Mouse (Mus musculus): Measurements from ENCODE around the gene Slc36a2. TPM values are rescaled to one million over a fixed set of nuclear protein-coding genes. Genes with fewer than 3 reads are reported as not detected.
A peak's percentile ranks its signal among the peaks of the same experiment; 100 is the strongest.

Slc36a2 gene
- polyA plus RNA-seq, 1 experiment, result 0.03 TPM

DNA sequence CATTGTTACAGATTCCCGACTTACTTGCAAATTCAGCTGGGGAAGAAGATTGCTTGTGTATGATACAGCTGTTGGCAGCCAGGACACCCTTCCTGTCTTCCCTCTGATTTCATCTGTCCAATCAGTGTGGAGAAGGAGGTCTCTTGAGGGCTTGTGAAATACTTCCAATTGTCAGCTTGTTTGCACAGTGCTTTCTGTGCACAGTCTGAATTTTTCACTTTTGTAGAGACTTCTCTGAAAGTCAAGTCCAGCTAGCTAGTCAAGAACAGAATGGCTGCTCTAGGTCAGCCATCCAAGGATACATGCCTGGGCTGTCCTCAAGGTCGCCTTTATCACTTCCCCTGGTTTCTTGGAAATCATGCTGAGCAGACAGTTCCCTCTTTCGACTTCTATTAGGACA is 30.1 kb upstream of the Slc36a2 start:
- TF ChIP-seq GATA1 (IDR thresholded peaks at IDR 0.05; ENCODE audit: low read length) (no peak), TAL1 (IDR thresholded peaks at IDR 0.05; ENCODE audit: low read length) (no peak)
- no peak overlapping the region for H3K4me3 ChIP-seq (replicated peaks)
- H3K36me3 ChIP-seq (ENCODE audit: control insufficient read depth), result peaks cover 25% of the 10 kb centered on the region
- H3K9me3 ChIP-seq (ENCODE audit: control insufficient read depth, low read length), result no peaks in the 10 kb centered on the region
- H3K4me1 ChIP-seq (ENCODE audit: control insufficient read depth), result peaks cover 2% of the 10 kb centered on the region; the same call in 1 of the 2 replicates
- no peaks in the 10 kb centered on the region for H3K27me3 ChIP-seq (ENCODE audit: control insufficient read depth)

DNA sequence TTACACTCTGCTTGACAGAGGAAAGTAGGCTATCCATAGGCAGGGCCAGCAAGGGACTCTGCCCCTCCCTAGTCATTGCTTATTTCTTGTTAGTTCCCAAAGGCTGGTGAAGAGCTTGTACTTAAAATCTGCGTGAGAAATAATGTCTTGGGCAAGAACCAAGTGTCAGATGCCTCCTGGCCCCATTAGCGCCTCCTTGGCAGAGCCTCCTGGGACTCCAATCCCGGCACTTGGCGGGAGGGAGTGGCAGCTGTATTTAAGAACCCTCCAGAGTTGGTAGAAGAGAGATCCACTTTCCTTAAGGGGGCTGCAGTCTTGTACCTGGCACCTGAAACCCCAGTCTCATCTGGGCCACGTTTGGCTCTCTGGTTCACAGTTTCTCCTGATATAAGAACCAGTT is 29.3 kb upstream of the Slc36a2 start:
- H3K36me3 ChIP-seq (ENCODE audit: control insufficient read depth), result peaks cover 18% of the 10 kb centered on the region
- H3K4me1 ChIP-seq (ENCODE audit: control insufficient read depth), result peaks cover 2% of the 10 kb centered on the region; the same call in 1 of the 2 replicates
- H3K4me3 ChIP-seq (replicated peaks), result no peak overlapping the region
- no peaks in the 10 kb centered on the region for H3K9me3 ChIP-seq (ENCODE audit: control insufficient read depth, low read length)
- H3K27me3 ChIP-seq (ENCODE audit: control insufficient read depth), result no peaks in the 10 kb centered on the region
- TF ChIP-seq TAL1 (IDR thresholded peaks at IDR 0.05; ENCODE audit: low read length) (no peak), GATA1 (IDR thresholded peaks at IDR 0.05; ENCODE audit: low read length) (no peak)

DNA sequence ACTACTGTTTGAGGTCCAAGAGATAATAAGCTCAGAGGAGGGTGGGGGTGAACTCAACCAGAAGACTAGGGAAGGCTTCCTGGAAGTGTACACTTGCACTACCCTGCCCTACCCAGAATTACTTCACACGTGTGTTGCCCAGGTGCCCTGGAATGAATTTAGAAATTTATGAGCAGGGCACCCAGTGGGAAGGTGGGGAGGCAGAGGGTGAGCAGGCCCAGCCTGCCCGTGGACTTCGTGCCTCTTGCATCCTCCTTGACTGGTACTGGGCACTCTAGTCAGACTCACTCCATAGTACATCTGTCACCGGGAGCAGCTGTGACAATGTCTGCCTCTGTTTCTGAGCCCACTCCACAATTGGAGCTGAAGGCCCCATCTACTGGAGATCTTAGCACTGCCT is 28.6 kb upstream of the Slc36a2 start:
- Histone ChIP-seq H3K4me1 (ENCODE audit: control insufficient read depth) (peaks cover 2% of the 10 kb centered on the region; the same call in 1 of the 2 replicates), H3K27me3 (ENCODE audit: control insufficient read depth) (no peaks in the 10 kb centered on the region), H3K36me3 (ENCODE audit: control insufficient read depth) (peaks cover 12% of the 10 kb centered on the region; the same call in 1 of the 2 replicates), H3K9me3 (ENCODE audit: control insufficient read depth, low read length) (no peaks in the 10 kb centered on the region), H3K4me3 (replicated peaks) (no peak overlapping the region)
- no peak for TF ChIP-seq GATA1 (IDR thresholded peaks at IDR 0.05; ENCODE audit: low read length)
- no peak for TF ChIP-seq TAL1 (IDR thresholded peaks at IDR 0.05; ENCODE audit: low read length)

DNA sequence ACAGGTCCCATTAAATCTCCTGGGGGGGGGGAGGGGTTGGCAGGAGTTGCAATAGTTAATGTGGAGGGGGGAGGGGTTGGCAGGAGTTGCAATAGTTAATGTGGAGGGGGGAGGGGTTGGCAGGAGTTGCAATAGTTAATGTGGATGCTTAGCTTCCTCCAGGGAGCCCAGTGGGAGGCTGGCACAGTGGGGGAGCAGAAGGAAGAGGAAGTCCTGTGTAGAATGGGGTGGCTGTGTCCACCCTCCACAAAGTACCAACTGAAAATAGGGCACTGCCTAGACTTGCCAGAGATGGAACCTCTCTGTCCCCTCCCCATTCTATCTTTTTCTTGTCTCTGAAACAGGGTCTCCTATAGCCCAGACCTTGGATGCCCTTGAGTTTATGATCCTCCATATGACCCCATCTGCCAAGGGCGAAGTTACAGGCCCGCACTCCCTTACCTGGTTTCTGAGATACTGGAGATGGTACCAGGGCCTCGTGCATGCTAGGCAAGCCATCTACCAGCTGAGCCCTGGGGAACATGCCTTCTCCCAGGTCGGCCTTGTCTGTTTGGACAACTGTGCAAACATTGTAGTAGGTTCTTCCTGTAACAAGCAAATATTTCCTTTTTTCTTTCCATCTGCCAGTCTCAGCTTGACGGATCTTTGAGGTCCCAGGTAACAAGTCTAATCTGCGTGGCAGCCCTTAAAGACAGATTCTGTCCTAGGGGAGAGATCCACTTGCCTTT is 24.9 kb upstream of the Slc36a2 start:
- no peaks in the 10 kb centered on the region for H3K27me3 ChIP-seq (ENCODE audit: control insufficient read depth)
- TF ChIP-seq GATA1 (IDR thresholded peaks at IDR 0.05; ENCODE audit: low read length) (no peak), TAL1 (IDR thresholded peaks at IDR 0.05; ENCODE audit: low read length) (no peak)
- H3K4me1 ChIP-seq (ENCODE audit: control insufficient read depth), result peaks cover 4% of the 10 kb centered on the region
- no peaks in the 10 kb centered on the region for H3K9me3 ChIP-seq (ENCODE audit: control insufficient read depth, low read length)
- no peak overlapping the region for H3K4me3 ChIP-seq (replicated peaks)
- peaks cover 4% of the 10 kb centered on the region; the same call in 1 of the 2 replicates for H3K36me3 ChIP-seq (ENCODE audit: control insufficient read depth)

DNA sequence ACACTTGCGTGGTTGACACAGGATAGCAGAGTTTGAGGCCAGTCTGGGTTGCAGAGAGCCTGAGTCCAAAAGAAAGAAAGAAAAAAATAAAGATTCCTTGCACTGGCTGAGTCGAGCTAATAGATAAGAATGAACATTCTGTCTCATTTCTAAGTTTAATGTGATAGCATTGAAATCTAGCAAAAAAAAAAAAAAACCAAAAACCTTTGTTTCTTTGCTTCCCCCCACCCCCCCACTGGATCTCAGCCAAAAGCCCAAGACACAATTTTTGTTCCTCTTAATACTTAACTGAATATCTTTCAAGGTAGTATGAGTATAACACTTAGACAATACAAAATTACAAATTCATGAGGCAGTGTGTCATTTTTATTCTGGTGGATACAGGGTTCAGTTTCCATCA is 24.2 kb upstream of the Slc36a2 start:
- TF ChIP-seq GATA1 (IDR thresholded peaks at IDR 0.05; ENCODE audit: low read length) (no peak), TAL1 (IDR thresholded peaks at IDR 0.05; ENCODE audit: low read length) (no peak)
- no peaks in the 10 kb centered on the region for H3K9me3 ChIP-seq (ENCODE audit: control insufficient read depth, low read length)
- peaks cover 10% of the 10 kb centered on the region for H3K4me1 ChIP-seq (ENCODE audit: control insufficient read depth)
- H3K27me3 ChIP-seq (ENCODE audit: control insufficient read depth), result no peaks in the 10 kb centered on the region; the same call in 1 of the 2 replicates
- no peak overlapping the region for H3K4me3 ChIP-seq (replicated peaks)
- H3K36me3 ChIP-seq (ENCODE audit: control insufficient read depth), result peaks cover 2% of the 10 kb centered on the region; the same call in 1 of the 2 replicates

DNA sequence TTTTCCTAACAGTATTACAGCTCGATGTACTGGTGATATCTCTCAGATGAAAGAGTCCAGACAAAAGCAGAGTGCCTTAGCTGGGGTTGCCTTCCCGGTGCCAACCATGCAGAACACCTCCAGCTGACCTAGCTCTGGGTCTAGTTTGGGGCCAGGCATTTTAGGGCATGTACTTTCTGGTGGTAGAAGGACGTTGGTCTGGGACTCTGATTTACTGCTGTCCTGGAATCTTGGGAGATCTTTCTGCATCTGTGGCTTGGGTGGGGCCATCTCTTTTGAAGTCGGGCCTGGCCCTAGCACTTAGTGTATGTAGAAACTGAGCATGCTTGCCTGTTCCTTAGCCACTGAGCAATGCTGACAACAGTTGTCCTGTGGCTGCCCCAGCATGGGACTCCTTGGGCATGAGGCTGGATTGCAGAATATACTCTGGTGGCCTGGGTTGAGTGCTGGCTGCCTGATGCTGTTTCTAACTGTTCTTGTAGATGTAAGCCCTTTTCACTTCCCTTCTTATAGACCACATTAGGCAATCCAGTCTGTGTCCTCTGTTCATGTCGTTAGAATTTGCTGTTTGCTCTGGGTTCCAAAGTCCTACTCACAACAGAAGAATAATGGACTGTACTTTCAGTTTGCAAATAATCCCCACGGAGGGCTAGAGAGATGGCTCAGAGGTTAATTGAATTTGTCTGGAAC is 23.3 kb upstream of the Slc36a2 start:
- Histone ChIP-seq H3K4me1 (ENCODE audit: control insufficient read depth) (peaks cover 10% of the 10 kb centered on the region), H3K4me3 (replicated peaks) (no peak overlapping the region), H3K9me3 (ENCODE audit: control insufficient read depth, low read length) (no peaks in the 10 kb centered on the region), H3K27me3 (ENCODE audit: control insufficient read depth) (no peaks in the 10 kb centered on the region; the same call in 1 of the 2 replicates), H3K36me3 (ENCODE audit: control insufficient read depth) (no peaks in the 10 kb centered on the region)
- TF ChIP-seq TAL1 (IDR thresholded peaks at IDR 0.05; ENCODE audit: low read length), result no peak
- no peak for TF ChIP-seq GATA1 (IDR thresholded peaks at IDR 0.05; ENCODE audit: low read length)

DNA sequence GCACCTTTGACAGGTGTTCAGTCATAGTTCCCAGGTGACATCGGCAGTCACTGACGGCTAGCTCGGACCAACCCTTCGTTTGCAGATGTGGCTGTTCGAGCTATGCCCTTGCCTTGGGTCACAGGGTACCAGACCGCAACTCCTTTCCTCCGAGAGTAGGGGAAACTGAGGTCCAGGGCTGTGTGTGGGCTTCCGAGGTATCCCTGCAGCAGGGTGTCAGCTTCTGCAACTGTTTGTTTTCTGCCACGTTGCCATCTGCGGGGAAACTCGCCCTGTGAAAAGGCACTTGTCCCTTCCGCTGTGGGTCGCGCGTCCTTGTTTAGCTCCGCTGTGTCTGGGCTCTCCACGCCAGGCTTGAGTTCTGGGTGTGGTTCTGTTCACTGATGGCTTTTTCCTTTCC is 19.7 kb upstream of the Slc36a2 start:
- Histone ChIP-seq H3K4me1 (ENCODE audit: control insufficient read depth) (peaks cover 10% of the 10 kb centered on the region), H3K9me3 (ENCODE audit: control insufficient read depth, low read length) (no peaks in the 10 kb centered on the region), H3K4me3 (replicated peaks) (peak overlapping the region; percentile 81), H3K36me3 (ENCODE audit: control insufficient read depth) (no peaks in the 10 kb centered on the region), H3K27me3 (ENCODE audit: control insufficient read depth) (no peaks in the 10 kb centered on the region; the same call in 1 of the 2 replicates)
- TF ChIP-seq GATA1 (IDR thresholded peaks at IDR 0.05; ENCODE audit: low read length), result no peak
- TF ChIP-seq TAL1 (IDR thresholded peaks at IDR 0.05; ENCODE audit: low read length), result no peak

DNA sequence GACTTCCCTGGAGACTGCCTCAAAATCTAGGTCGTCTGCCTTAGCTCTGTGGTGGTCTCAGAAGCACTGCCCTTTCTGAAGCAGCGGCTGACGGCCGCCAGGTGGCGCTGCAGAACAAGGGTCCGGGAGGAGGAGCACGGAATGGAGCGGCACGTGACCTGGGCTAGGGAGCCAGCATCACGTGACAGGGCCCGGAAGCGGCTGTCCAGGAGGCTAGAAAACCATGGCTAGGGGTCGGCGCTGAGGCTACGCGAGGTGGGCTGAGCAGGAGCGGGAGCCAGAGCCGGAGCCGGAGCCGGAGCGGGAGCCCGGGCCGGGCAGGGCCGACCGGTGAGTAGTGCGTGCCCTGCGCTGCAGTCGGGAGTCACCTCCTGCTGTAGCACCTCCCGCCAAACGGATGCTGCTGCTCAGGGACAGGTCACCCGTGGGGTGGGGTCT is 19.3 kb upstream of the Slc36a2 start, which contains the start of gene Slc36a1:
Gene Slc36a1, plus strand, starts transcription at position 192 of the 438 bp plus-strand sequence.
- no peak for TF ChIP-seq TAL1 (IDR thresholded peaks at IDR 0.05; ENCODE audit: low read length)
- TF ChIP-seq GATA1 (IDR thresholded peaks at IDR 0.05; ENCODE audit: low read length), result no peak
- H3K36me3 ChIP-seq (ENCODE audit: control insufficient read depth), result no peaks in the 10 kb centered on the region
- peaks cover 10% of the 10 kb centered on the region for H3K4me1 ChIP-seq (ENCODE audit: control insufficient read depth)
- no peaks in the 10 kb centered on the region for H3K9me3 ChIP-seq (ENCODE audit: control insufficient read depth, low read length)
- peak within 1 kb of the TSS; percentile 81 for H3K4me3 ChIP-seq (replicated peaks)
- H3K27me3 ChIP-seq (ENCODE audit: control insufficient read depth), result no peaks in the 10 kb centered on the region; the same call in 1 of the 2 replicates
